Mouse (Mus musculus): ENCODE measurements at regions not wholly inside any gene's neighbourhood (a gene's known extent, or its start where the extent isn't known, plus 50 kb on each side); places are given as distances from the start of the nearest gene placed in this dataset.

DNA sequence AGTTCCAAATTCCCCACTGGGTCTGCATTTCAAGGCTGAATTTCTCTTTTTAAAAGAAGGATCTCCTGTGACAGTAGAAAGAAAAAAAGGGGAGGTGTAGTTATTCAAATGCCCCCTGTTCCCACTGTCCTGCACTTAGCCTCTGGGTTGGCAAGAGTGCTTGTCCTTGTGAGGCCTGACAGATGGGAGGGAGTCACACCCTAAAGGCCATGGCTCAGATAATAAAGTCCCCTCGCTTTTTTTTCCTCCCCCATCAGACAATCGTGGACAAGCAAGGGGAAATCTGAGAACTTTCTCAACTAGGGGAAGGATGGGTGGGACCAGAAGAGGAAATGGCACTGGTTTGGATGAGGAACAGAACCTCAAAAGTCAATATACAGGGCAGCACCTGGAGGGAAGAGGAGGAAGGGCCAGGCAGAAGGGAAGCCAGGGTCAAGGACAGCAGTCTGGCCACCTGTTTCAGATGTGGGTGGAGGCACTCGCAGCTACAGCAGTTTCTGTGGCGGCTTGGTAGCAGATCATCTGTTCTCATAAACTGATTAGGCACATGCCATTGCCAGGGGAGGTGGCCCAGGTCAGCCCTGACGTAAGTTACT is 112.0 kb upstream of the Rapgef5 start:
- no peak for TF ChIP-seq CTCF (IDR thresholded peaks at IDR 0.05; ENCODE audit: extremely low read depth, insufficient read length, insufficient replicate concordance, low read depth, low read length)
- TF ChIP-seq POLR2A (IDR thresholded peaks at IDR 0.05; ENCODE audit: low read depth, low read length) = no peak
